Mouse (Mus musculus): ENCODE data around the gene Cln5.

- no peak for TF ChIP-seq CTCF (IDR thresholded peaks at IDR 0.05; ENCODE audit: insufficient read depth, low read length)
- TF ChIP-seq POLR2A (IDR thresholded peaks at IDR 0.05; ENCODE audit: borderline replicate concordance, extremely low read depth, low read depth, low read length): no peak
Observed at GRCm38 (mm10) chr14:103037016-103037415, 33.0 kb upstream of the Cln5 start.

All from lung, adult 2 months (tissue).